Mouse (Mus musculus) embryonic fibroblast, embryonic 13.5 days (primary cell): ENCODE measurements at regions not wholly inside any gene's neighbourhood (a gene's known extent, or its start where the extent isn't known, plus 50 kb on each side); places are given as distances from the start of the nearest gene placed in this dataset.

Source experiments
- CTCF ChIP-seq: IDR thresholded peaks from 2 replicates; pipeline ENCODE4 v1.5.1; 2011; ENCODE audit warnings: mild to moderate bottlenecking, control low read depth, low read length, moderate library complexity, borderline replicate concordance; ENCODE audit not compliant: insufficient read depth
- POLR2A ChIP-seq: IDR thresholded peaks from 2 replicates; pipeline ENCODE4 v1.6.1; 2011; ENCODE audit warnings: low read depth, mild to moderate bottlenecking, control low read depth, low read length, moderate library complexity

DNA sequence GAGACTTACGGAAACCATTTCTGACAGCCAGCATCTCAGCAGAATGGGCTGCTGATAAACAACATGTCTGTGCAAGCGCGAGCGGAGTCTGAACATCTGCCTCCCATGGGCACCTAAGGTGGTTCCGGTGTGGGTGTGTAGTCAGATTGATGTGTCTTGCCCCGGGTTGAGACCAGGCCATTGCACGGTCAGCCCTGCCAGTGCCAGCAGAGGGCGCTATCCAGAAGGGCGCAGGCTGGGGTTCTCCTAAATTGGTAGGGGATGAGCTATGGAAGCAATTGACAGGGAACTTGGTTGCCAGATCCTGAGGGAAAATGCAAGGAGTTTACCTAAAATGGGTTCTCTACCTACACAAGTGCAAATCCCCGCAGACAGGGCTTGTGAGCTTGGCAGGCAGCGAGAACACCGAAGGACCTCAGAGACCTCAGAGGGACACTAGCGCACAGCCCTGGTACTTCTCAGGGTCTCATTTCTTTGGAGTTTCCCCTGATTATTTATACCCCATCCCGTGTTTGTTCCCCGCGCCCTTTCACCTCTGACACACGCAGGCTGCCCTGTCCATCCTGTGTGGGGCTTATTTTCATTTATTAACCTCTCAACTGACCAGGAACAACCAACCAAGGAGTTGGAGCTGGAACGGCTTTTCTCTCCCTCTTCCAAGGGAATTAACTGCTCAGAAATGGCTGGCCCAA, 81.0 kb downstream of the Cxcl12 start:
- TF ChIP-seq CTCF (peak; percentile 35; the same call in 1 of the 2 replicates), POLR2A (no peak)
